Mouse (Mus musculus): ENCODE measurements around the gene Dkk1. TPM values are rescaled to one million over a fixed set of nuclear protein-coding genes. Genes with fewer than 3 reads are reported as not detected.

The Dkk1 gene
- polyA plus RNA-seq (2012; rRNA removed) (13.0 and 15.7 TPM in 2 replicates), polyA plus RNA-seq (2014; fragmentation: Nextera tagmentation; extraction: Ambion mirVana) (14.7 and 17.4 TPM in 2 replicates)

DNA sequence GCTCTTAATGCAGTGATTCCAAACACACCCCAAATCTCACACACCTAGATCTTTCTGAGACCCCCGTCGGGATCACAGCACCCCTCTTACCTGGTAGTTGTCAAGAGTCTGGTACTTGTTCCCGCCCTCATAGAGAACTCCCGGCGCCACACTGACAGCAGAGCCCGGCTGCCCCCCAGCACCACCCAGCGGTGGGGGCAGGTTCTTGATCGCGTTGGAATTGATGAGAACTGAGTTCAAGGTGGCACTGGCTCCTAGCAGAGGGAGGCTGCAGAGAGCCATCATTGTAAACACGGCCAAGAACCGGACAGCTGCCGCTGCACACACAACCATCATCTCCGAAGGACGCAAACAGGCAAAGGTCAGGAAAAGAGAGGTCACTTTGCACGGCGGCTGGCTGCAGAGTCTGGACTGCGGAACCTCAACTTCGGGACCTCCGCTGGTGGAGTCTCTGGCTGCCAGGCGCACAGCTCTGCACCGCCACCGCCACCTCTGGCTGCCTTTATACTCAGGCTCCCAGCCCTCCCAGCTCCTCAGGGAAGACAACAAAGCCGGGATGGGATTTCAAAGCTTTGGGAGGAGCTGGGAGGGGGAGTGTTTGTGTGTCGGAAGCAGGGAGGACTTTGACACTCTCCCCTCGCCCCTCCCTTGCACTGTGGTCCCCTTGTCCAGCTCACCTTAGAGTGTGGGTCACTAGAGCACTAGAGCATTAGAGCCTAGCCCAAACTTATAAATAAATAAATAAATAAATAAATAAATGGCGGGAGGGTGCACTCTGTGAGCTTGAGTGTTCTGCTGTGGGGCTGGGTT lies at the start of gene Dkk1:
Gene Dkk1 (minus strand): TSS at position 622 of the 810 bp plus-strand sequence.
- peak within 1 kb of the TSS; percentile 39 for H3K4me3 ChIP-seq (replicated peaks; ENCODE audit: low read length)
- under 1% methylated on average over 22 of the region's 26 CpGs for WGBS
- ATAC-seq (ENCODE audit: low FRiP score, low read depth) = peak; percentile 49; the same call in 1 of the 2 replicates
- no peak within 1 kb of the TSS for H3K27ac ChIP-seq (replicated peaks; ENCODE audit: low read depth, low read length)
- H3K9me3 ChIP-seq (ENCODE audit: control insufficient read depth, low read length) = no peaks in the 10 kb centered on the region
- DNase-seq (ENCODE audit: low spot score) = peak; percentile 30
- peaks cover 7% of the 10 kb centered on the region; the same call in 1 of the 2 replicates for H3K4me1 ChIP-seq (ENCODE audit: control insufficient read depth, insufficient read depth, low read length)
- H3K4me2 ChIP-seq (replicated peaks; ENCODE audit: low read depth, low read length, severe bottlenecking) = peak within 1 kb of the TSS; percentile 52
- H3K27me3 ChIP-seq (ENCODE audit: control insufficient read depth, insufficient read depth, low read length) = peaks cover 48% of the 10 kb centered on the region
- peak within 1 kb of the TSS; percentile 43; the same call in 1 of the 2 replicates for H3K9ac ChIP-seq (ENCODE audit: low read depth, low read length, severe bottlenecking)
- peak; percentile 63; the same call in 1 of the 2 replicates for TF ChIP-seq POLR2A (IDR thresholded peaks at IDR 0.05; ENCODE audit: borderline replicate concordance, extremely low read depth, insufficient read depth, insufficient read length)
- H3K36me3 ChIP-seq (ENCODE audit: control insufficient read depth, insufficient read depth, low read length) = no peaks in the 10 kb centered on the region

DNA sequence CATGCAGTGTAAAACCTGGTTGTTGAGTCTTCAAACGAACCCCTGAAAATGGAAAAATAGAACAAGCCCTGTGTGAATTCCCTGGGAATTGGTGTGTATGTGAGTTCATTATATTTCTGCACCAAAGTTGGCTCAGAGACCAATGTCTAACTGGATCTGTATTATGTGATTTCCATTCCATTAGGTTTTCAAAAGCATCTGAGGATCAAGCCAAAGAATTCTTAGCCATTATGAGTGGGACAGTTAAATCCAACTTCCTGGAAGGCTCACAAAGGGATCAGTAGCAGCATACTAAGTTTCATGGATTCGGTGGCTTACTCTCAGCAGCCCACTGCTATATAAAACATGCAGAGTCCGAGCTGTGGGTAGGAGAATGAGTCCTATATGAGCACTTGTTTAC lies 36.9 kb upstream of the Dkk1 start:
- H3K9me3 ChIP-seq (ENCODE audit: control insufficient read depth, low read length) = no peaks in the 10 kb centered on the region
- 58% methylated on average over 3 of the region's 3 CpGs for WGBS
- no peak overlapping the region for H3K27ac ChIP-seq (replicated peaks; ENCODE audit: low read depth, low read length)
- H3K9ac ChIP-seq (ENCODE audit: low read depth, low read length, severe bottlenecking) = no peak overlapping the region
- H3K4me1 ChIP-seq (ENCODE audit: control insufficient read depth, insufficient read depth, low read length) = no peaks in the 10 kb centered on the region
- no peak overlapping the region for H3K4me2 ChIP-seq (replicated peaks; ENCODE audit: low read depth, low read length, severe bottlenecking)
- ATAC-seq (ENCODE audit: low FRiP score, low read depth) (no peak), DNase-seq (ENCODE audit: low spot score) (no peak)
- no peaks in the 10 kb centered on the region for H3K36me3 ChIP-seq (ENCODE audit: control insufficient read depth, insufficient read depth, low read length)
- TF ChIP-seq POLR2A (IDR thresholded peaks at IDR 0.05; ENCODE audit: borderline replicate concordance, extremely low read depth, insufficient read depth, insufficient read length) = no peak
- H3K4me3 ChIP-seq (replicated peaks; ENCODE audit: low read length) = no peak overlapping the region
- H3K27me3 ChIP-seq (ENCODE audit: control insufficient read depth, insufficient read depth, low read length) = no peaks in the 10 kb centered on the region

DNA sequence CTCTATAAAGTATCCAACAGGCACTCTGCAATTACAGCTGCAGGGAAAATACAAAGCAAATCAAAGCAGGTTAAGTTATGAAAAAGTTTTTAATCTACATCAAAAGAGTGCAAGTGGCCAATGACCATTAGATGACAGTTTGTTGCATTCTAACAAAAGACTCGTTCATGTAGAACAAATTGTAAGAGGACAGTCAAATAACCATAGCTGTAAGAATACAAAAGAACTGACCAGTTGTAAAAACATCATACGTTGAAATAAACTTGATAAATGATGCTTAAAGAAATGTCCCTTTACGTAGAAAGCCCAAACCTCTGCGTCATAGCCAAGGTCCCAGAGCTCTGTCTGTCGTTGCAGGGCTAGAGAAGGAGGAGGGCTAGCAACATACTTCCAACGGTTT lies 15.1 kb upstream of the Dkk1 start:
- ATAC-seq (ENCODE audit: low FRiP score, low read depth) (no peak), DNase-seq (ENCODE audit: low spot score) (no peak)
- no peak overlapping the region for H3K9ac ChIP-seq (ENCODE audit: low read depth, low read length, severe bottlenecking)
- H3K27me3 ChIP-seq (ENCODE audit: control insufficient read depth, insufficient read depth, low read length) = no peaks in the 10 kb centered on the region
- no peak for TF ChIP-seq POLR2A (IDR thresholded peaks at IDR 0.05; ENCODE audit: borderline replicate concordance, extremely low read depth, insufficient read depth, insufficient read length)
- H3K4me2 ChIP-seq (replicated peaks; ENCODE audit: low read depth, low read length, severe bottlenecking) = no peak overlapping the region
- H3K9me3 ChIP-seq (ENCODE audit: control insufficient read depth, low read length) = no peaks in the 10 kb centered on the region
- H3K4me1 ChIP-seq (ENCODE audit: control insufficient read depth, insufficient read depth, low read length) = no peaks in the 10 kb centered on the region
- H3K27ac ChIP-seq (replicated peaks; ENCODE audit: low read depth, low read length) = no peak overlapping the region
- no peak overlapping the region for H3K4me3 ChIP-seq (replicated peaks; ENCODE audit: low read length)
- 82% methylated on average over 6 of the region's 6 CpGs for WGBS
- no peaks in the 10 kb centered on the region for H3K36me3 ChIP-seq (ENCODE audit: control insufficient read depth, insufficient read depth, low read length)

DNA sequence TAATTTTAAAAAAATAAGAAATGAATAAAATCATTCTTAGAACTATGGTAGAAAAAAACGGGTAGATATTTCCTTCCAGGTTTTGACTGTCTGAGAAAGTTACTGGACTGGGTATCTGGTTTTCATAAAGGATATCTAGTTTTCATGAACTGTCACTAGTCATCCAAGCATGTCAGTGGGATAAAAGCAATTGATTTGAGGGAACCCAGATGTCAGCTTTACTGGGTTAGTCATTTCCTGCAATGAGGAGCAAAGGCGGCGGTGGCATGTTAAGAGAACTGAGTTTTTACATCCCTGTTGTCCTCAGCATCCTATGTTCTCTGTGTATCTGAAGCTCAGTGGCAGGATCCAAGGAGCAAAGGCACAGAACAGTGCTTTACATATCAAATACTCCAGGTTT lies 14.4 kb upstream of the Dkk1 start:
- Histone ChIP-seq H3K36me3 (ENCODE audit: control insufficient read depth, insufficient read depth, low read length) (no peaks in the 10 kb centered on the region), H3K27me3 (ENCODE audit: control insufficient read depth, insufficient read depth, low read length) (no peaks in the 10 kb centered on the region), H3K9me3 (ENCODE audit: control insufficient read depth, low read length) (no peaks in the 10 kb centered on the region), H3K4me2 (replicated peaks; ENCODE audit: low read depth, low read length, severe bottlenecking) (no peak overlapping the region), H3K27ac (replicated peaks; ENCODE audit: low read depth, low read length) (no peak overlapping the region), H3K4me3 (replicated peaks; ENCODE audit: low read length) (no peak overlapping the region), H3K4me1 (ENCODE audit: control insufficient read depth, insufficient read depth, low read length) (no peaks in the 10 kb centered on the region), H3K9ac (ENCODE audit: low read depth, low read length, severe bottlenecking) (no peak overlapping the region)
- no peak for TF ChIP-seq POLR2A (IDR thresholded peaks at IDR 0.05; ENCODE audit: borderline replicate concordance, extremely low read depth, insufficient read depth, insufficient read length)
- WGBS = 63% methylated on average over 3 of the region's 3 CpGs
- no peak for ATAC-seq (ENCODE audit: low FRiP score, low read depth)
- DNase-seq (ENCODE audit: low spot score) = no peak

DNA sequence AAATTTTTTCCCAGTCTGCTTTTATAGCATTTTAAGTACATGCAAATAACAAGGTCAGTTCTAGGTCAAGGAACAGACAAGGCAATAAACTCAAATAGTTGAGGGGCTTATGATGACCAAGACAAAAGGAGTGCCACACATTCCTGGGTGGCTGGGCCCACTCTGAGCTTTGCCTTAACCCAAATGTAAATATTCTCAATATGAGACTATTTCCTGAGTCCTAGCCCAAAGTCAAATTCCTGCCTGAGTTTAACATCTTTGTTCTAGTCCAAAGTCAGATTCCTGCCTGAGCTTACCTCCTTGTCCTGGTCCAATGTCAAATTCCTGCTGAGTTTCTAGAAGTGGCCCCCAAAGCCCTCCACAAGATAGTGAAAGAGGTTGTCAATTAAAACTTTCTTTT lies 8.6 kb upstream of the Dkk1 start:
- ATAC-seq (ENCODE audit: low FRiP score, low read depth) (no peak), DNase-seq (ENCODE audit: low spot score) (no peak)
- no peaks in the 10 kb centered on the region for H3K9me3 ChIP-seq (ENCODE audit: control insufficient read depth, low read length)
- no peak for TF ChIP-seq POLR2A (IDR thresholded peaks at IDR 0.05; ENCODE audit: borderline replicate concordance, extremely low read depth, insufficient read depth, insufficient read length)
- no peak overlapping the region for H3K4me2 ChIP-seq (replicated peaks; ENCODE audit: low read depth, low read length, severe bottlenecking)
- H3K36me3 ChIP-seq (ENCODE audit: control insufficient read depth, insufficient read depth, low read length) = no peaks in the 10 kb centered on the region
- H3K4me3 ChIP-seq (replicated peaks; ENCODE audit: low read length) = no peak overlapping the region
- H3K4me1 ChIP-seq (ENCODE audit: control insufficient read depth, insufficient read depth, low read length) = no peaks in the 10 kb centered on the region
- peaks cover 10% of the 10 kb centered on the region; the same call in 1 of the 2 replicates for H3K27me3 ChIP-seq (ENCODE audit: control insufficient read depth, insufficient read depth, low read length)
- H3K27ac ChIP-seq (replicated peaks; ENCODE audit: low read depth, low read length) = no peak overlapping the region
- H3K9ac ChIP-seq (ENCODE audit: low read depth, low read length, severe bottlenecking) = no peak overlapping the region

All from limb, embryonic 14.5 days (tissue).